Mouse (Mus musculus) hindbrain, postnatal 0 days (tissue): ENCODE measurements around the gene Glis2. TPM values are rescaled to one million over a fixed set of nuclear protein-coding genes. Genes with fewer than 3 reads are reported as not detected.
A peak's percentile ranks its signal among the peaks of the same experiment; 100 is the strongest.

Source experiments
- ATAC-seq: fragments of 200-750 bp; cut with Nextera tagmentation; 2 replicates; pipeline ENCODE4 v1.8.0; 2017; ENCODE audit warnings: mild to moderate bottlenecking, moderate TSS enrichment, moderate library complexity
- DNase-seq: peaks from one replicate; pipeline ENCODE4 v3.0.0-alpha.2; 2015; ENCODE audit warnings: low spot score
- H3K27ac ChIP-seq: fragments of 300-500 bp; sonication (generic); 2 replicates; pipeline ENCODE4 v1.5.1; 2014; ENCODE audit warnings: mild to moderate bottlenecking
- H3K27me3 ChIP-seq: fragments of 300-500 bp; sonication (generic); 2 replicates; pipeline ENCODE4 v1.6.1; 2014; ENCODE audit warnings: low read length, mixed read lengths; ENCODE audit not compliant: insufficient read depth
- H3K36me3 ChIP-seq: fragments of 300-500 bp; sonication (generic); 2 replicates; pipeline ENCODE4 v1.6.1; 2014; ENCODE audit warnings: low read length, mixed read lengths; ENCODE audit not compliant: insufficient read depth
- H3K4me1 ChIP-seq: fragments of 300-500 bp; sonication (generic); 2 replicates; pipeline ENCODE4 v1.6.1; 2014; ENCODE audit warnings: antibody characterized with exemption, low read length, mixed read lengths; ENCODE audit not compliant: insufficient read depth
- H3K4me2 ChIP-seq: fragments of 300-500 bp; sonication (generic); 2 replicates; pipeline ENCODE4 v1.6.1; 2014; ENCODE audit warnings: low read depth, mild to moderate bottlenecking, low read length, moderate library complexity, mixed read lengths
- H3K4me3 ChIP-seq: fragments of 300-500 bp; sonication (generic); 2 replicates; pipeline ENCODE4 v1.5.1; 2014; ENCODE audit warnings: low read length
- H3K9ac ChIP-seq: fragments of 300-500 bp; sonication (generic); replicated peaks from 2 replicates; pipeline ENCODE4 v1.6.1; 2014; ENCODE audit warnings: mild to moderate bottlenecking, low read length, moderate library complexity, mixed read lengths
- H3K9me3 ChIP-seq: fragments of 300-500 bp; sonication (generic); 2 replicates; pipeline ENCODE4 v1.6.1; 2016; ENCODE audit warnings: low read length, mixed read lengths
- CTCF ChIP-seq: IDR thresholded peaks from 2 replicates; pipeline ENCODE4 v1.5.1; 2016; ENCODE audit warnings: antibody characterized with exemption, control low read depth, low read depth
- WGBS: fragments of 180-500 bp; shearing (Covaris S2); extraction: QIAGEN DNeasy Blood & Tissue Kit; methylation state at CpG from one replicate; pipeline ENCODE4 v1.1.7; 2014; 5-methylcytosine and 5-hydroxymethylcytosine counted together
- polyA plus RNA-seq: library from polyadenylated mRNA; unstranded; fragments of >200 nt; fragmentation: Nextera tagmentation; extraction: Ambion mirVana; gene quantifications from 2 replicates; pipeline ENCODE4 v1.2.1, GENCODE M21; 2015
- total RNA-seq: library from RNA; depleted of rRNA; stranded (reverse); fragments of >200 nt; gene quantifications from 2 replicates; pipeline ENCODE4 v1.2.3, GENCODE M21; 2014

Glis2 gene
- total and polyA plus RNA-seq, 2 experiments from 2014 or later: 12.0 to 25.8 TPM

- DNase-seq (peak; percentile 91), ATAC-seq (peak; percentile 64)
- no peak overlapping the region for H3K4me3 ChIP-seq
- 0 out of 2 replicates have a peak overlapping the region, but pooled peaks have one; percentile 1 for H3K27ac ChIP-seq
- no peaks in the 10 kb centered on the region for H3K9me3 ChIP-seq
- WGBS: 52% methylated on average over 9 of the region's 9 CpGs
- H3K36me3 ChIP-seq: peaks cover 16% of the 10 kb centered on the region
- no peak overlapping the region for H3K9ac ChIP-seq
- H3K4me1 ChIP-seq: peaks cover 21% of the 10 kb centered on the region
- H3K27me3 ChIP-seq: no peaks in the 10 kb centered on the region
- peak; percentile 98 for TF ChIP-seq CTCF
- no peak overlapping the region for H3K4me2 ChIP-seq
These were observed 13.5 kb downstream of the Glis2 start for GRCm38 (mm10) chr16:4607818-4608531.

- H3K9me3 ChIP-seq: no peaks in the 10 kb centered on the region
- H3K27ac ChIP-seq: no peak overlapping the region
- WGBS: 87% methylated on average over 19 of the region's 19 CpGs
- H3K4me3 ChIP-seq: no peak overlapping the region
- TF ChIP-seq CTCF: no peak
- DNase-seq: no peak
- peaks cover 15% of the 10 kb centered on the region; the same call in 1 of the 2 replicates for H3K4me1 ChIP-seq
- ATAC-seq: no peak
- H3K4me2 ChIP-seq: no peak overlapping the region
- no peak overlapping the region for H3K9ac ChIP-seq
- peaks cover 23% of the 10 kb centered on the region for H3K36me3 ChIP-seq
- no peaks in the 10 kb centered on the region for H3K27me3 ChIP-seq
These were observed 14.1 kb downstream of the Glis2 start for GRCm38 (mm10) chr16:4608532-4609059.

GRCm38 (mm10) chr16:4611193-4611592 lies 16.7 kb downstream of the Glis2 start:
- TF ChIP-seq CTCF: no peak
- Histone ChIP-seq H3K9ac (no peak overlapping the region), H3K27ac (no peak overlapping the region), H3K9me3 (no peaks in the 10 kb centered on the region), H3K36me3 (peaks cover 35% of the 10 kb centered on the region), H3K4me1 (peaks cover 9% of the 10 kb centered on the region; the same call in 1 of the 2 replicates), H3K27me3 (no peaks in the 10 kb centered on the region), H3K4me2 (no peak overlapping the region), H3K4me3 (no peak overlapping the region)
- DNase-seq (no peak), ATAC-seq (no peak)
- WGBS: 97% methylated on average over 5 of the region's 5 CpGs

- no peak overlapping the region for H3K4me3 ChIP-seq
- H3K9me3 ChIP-seq: no peaks in the 10 kb centered on the region
- no peak overlapping the region for H3K4me2 ChIP-seq
- no peak for ATAC-seq
- no peak overlapping the region for H3K9ac ChIP-seq
- WGBS: 92% methylated on average over 7 of the region's 7 CpGs
- peaks cover 35% of the 10 kb centered on the region for H3K36me3 ChIP-seq
- TF ChIP-seq CTCF: peak; percentile 25; the same call in 1 of the 2 replicates
- no peak for DNase-seq
- no peaks in the 10 kb centered on the region for H3K27me3 ChIP-seq
- no peak overlapping the region for H3K27ac ChIP-seq
- peaks cover 4% of the 10 kb centered on the region; the same call in 1 of the 2 replicates for H3K4me1 ChIP-seq
These were observed 17.2 kb downstream of the Glis2 start for GRCm38 (mm10) chr16:4611676-4612075.

- WGBS: 93% methylated on average over 9 of the region's 9 CpGs
- Histone ChIP-seq H3K9ac (no peak overlapping the region), H3K9me3 (no peaks in the 10 kb centered on the region), H3K4me3 (no peak overlapping the region), H3K4me1 (no peaks in the 10 kb centered on the region), H3K36me3 (peaks cover 37% of the 10 kb centered on the region), H3K4me2 (no peak overlapping the region), H3K27ac (no peak overlapping the region), H3K27me3 (no peaks in the 10 kb centered on the region)
- DNase-seq (no peak), ATAC-seq (no peak)
- no peak for TF ChIP-seq CTCF
These were observed 19.2 kb downstream of the Glis2 start for GRCm38 (mm10) chr16:4613736-4614135.

- Histone ChIP-seq H3K27me3 (no peaks in the 10 kb centered on the region), H3K4me2 (no peak overlapping the region), H3K27ac (no peak overlapping the region), H3K9me3 (no peaks in the 10 kb centered on the region), H3K36me3 (peaks cover 39% of the 10 kb centered on the region), H3K4me1 (no peaks in the 10 kb centered on the region), H3K9ac (no peak overlapping the region), H3K4me3 (no peak overlapping the region)
- no peak for ATAC-seq
- no peak for DNase-seq
- 0 out of 2 replicates have a peak, but pooled peaks have one; percentile 7 for TF ChIP-seq CTCF
- 89% methylated on average over 3 of the region's 3 CpGs for WGBS
These were observed 20.1 kb downstream of the Glis2 start for GRCm38 (mm10) chr16:4614639-4615038.

GRCm38 (mm10) chr16:4615297-4615696 lies 20.8 kb downstream of the Glis2 start:
- H3K27me3 ChIP-seq: no peaks in the 10 kb centered on the region
- DNase-seq (no peak), ATAC-seq (no peak)
- H3K4me3 ChIP-seq: no peak overlapping the region
- no peaks in the 10 kb centered on the region for H3K9me3 ChIP-seq
- TF ChIP-seq CTCF: no peak
- no peak overlapping the region for H3K4me2 ChIP-seq
- peaks cover 39% of the 10 kb centered on the region for H3K36me3 ChIP-seq
- H3K4me1 ChIP-seq: no peaks in the 10 kb centered on the region
- no peak overlapping the region for H3K9ac ChIP-seq
- H3K27ac ChIP-seq: no peak overlapping the region
- 87% methylated on average over 1 of the region's 1 CpGs for WGBS
